Mouse (Mus musculus): Measurements from ENCODE around the gene Alg6.

The Alg6 gene

GRCm38 (mm10) chr4:99714904-99715782 lies at the start of gene Alg6:
TSS of gene Alg6 (plus strand) at chr4:99715664.
- POLR2A ChIA-PET, result interaction anchor here (0.5 to 4.4 kb wide), 78 partner anchors 9 to 987 kb away, joined by 3 to 35 read pairs (median 5); partner anchors contain the start of genes Foxd3 (in 2 of the 4), Efcab7 (in 1 of the 4), Itgb3bp (in 1 of the 4) and Pgm1 (in 1 of the 4)
- CTCF ChIA-PET, result interaction anchor here in 3 of 4 experiments (0.5 to 1.4 kb wide), 5 partner anchors 44 to 64 kb away, joined by 3 to 6 read pairs (median 4); no protein-coding TSS in a partner anchor

GRCm38 (mm10) chr4:99670203-99670851 lies 45.1 kb upstream of the Alg6 start:
- ChIA-PET CTCF (interaction anchor here in 3 of 4 experiments (1.0 to 1.8 kb wide), 5 partner anchors 9 to 45 kb away, joined by 3 to 10 read pairs (median 4); partner anchors contain the start of gene Alg6 (in 1 of the 3)), POLR2A (interaction anchor here (0.5 to 21.8 kb wide), 30 partner anchors 8 to 100 kb away, joined by 3 to 421 read pairs (median 5); partner anchors contain the start of genes Alg6 (in 3 of the 4) and Foxd3 (in 3 of the 4))

DNA sequence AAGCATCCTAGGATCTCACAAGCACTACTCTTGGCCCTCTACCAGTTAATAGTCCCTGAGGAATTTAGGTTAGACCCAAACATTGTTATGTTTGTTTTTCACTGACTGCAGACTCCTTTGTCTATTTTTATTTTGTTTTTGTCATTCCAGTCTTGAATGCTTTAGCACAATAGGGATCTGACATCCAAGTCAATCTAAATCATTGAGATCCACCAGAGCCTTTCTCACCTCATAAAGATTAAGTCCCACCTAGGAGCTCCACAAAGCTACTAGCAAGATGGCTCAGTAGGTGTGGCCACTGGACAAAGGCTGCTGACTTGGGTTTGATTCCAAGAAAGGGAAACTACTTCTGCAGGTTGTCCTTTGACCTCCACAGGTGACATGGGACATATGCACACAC lies 40.3 kb upstream of the Alg6 start:
- CTCF ChIA-PET, result interaction anchor here in 2 of 4 experiments (0.7 to 3.9 kb wide), 7 partner anchors 11 to 116 kb away, joined by 3 to 35 read pairs (median 3); partner anchors contain the start of gene Foxd3 (in 1 of the 2)
- POLR2A ChIA-PET, result interaction anchor here (0.5 to 21.8 kb wide), 41 partner anchors 9 to 1162 kb away, joined by 3 to 421 read pairs (median 4); partner anchors contain the start of genes Alg6 (in 2 of the 4) and Foxd3 (in 2 of the 4)

DNA sequence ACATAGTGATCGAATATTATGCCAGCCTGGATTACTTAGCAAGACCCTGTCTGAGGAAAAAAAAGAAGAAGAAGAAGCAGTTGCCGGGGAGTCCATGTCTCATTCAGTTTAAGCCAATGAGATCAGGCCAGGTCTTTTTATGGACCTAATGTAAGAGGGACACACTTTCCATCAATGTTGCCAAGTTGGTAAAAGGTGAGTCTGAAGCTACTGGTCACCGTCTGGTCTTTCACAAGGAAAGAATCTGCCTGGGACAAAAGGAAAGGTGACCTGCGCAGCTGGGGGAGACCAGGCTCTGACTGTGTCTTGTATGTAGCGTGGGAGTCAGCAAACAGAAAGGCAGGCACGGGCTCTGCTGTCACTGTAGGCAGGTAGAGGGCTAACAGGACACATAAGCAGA lies 31.5 kb upstream of the Alg6 start:
- ChIA-PET CTCF (interaction anchor here in 1 of 4 experiments (0.6 kb wide), 1 partner anchor 83 kb away, joined by 3 read pairs; no protein-coding TSS in a partner anchor), POLR2A (interaction anchor here in 2 of 4 experiments (0.6 to 1.1 kb wide), 2 partner anchors 9 to 271 kb away, joined by 3 read pairs; no protein-coding TSS in a partner anchor)

DNA sequence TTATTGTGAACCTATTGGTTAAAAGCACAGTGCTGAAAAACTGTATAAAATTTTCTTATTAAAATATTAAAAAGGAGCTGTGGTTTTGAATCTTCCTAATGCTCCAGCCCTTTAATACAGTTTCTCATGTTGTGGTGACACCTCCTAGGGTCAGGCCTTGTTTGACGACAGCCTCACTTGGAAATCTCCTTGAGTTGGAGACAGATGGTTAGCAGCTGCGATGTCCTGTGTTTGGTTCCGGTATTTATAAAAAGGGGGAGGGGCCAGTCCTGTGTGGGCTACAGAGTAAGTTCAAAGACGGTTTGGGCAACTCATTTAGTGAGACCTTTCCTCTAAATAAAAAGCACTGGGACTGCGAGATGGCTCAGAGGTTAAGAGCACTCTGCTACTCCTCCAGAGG lies 29.2 kb upstream of the Alg6 start:
- ChIA-PET CTCF (interaction anchor here in 2 of 4 experiments (0.5 to 0.6 kb wide), 3 partner anchors 54 to 342 kb away, joined by 3 read pairs; no protein-coding TSS in a partner anchor), POLR2A (interaction anchor here in 1 of 4 experiments (1.0 kb wide), 1 partner anchor 29 kb away, joined by 3 read pairs; the partner anchor contains the start of gene Alg6)

- POLR2A ChIA-PET, result interaction anchor here in 2 of 4 experiments (0.6 to 4.2 kb wide), 4 partner anchors 9 to 50 kb away, joined by 3 to 20 read pairs (median 4); no protein-coding TSS in a partner anchor
- CTCF ChIA-PET, result no interaction called here
Observed at GRCm38 (mm10) chr4:99712583-99713183, 2.8 kb upstream of the Alg6 start.

GRCm38 (mm10) chr4:99713971-99714370 lies 1.5 kb upstream of the Alg6 start:
- ChIA-PET POLR2A (interaction anchor here (0.6 to 4.4 kb wide), 23 partner anchors 8 to 215 kb away, joined by 3 to 35 read pairs (median 6); partner anchors contain the start of gene Pgm1 (in 1 of the 4)), CTCF (interaction anchor here in 2 of 4 experiments (1.0 to 1.1 kb wide), 2 partner anchors 29 to 168 kb away, joined by 3 to 7 read pairs; no protein-coding TSS in a partner anchor)

DNA sequence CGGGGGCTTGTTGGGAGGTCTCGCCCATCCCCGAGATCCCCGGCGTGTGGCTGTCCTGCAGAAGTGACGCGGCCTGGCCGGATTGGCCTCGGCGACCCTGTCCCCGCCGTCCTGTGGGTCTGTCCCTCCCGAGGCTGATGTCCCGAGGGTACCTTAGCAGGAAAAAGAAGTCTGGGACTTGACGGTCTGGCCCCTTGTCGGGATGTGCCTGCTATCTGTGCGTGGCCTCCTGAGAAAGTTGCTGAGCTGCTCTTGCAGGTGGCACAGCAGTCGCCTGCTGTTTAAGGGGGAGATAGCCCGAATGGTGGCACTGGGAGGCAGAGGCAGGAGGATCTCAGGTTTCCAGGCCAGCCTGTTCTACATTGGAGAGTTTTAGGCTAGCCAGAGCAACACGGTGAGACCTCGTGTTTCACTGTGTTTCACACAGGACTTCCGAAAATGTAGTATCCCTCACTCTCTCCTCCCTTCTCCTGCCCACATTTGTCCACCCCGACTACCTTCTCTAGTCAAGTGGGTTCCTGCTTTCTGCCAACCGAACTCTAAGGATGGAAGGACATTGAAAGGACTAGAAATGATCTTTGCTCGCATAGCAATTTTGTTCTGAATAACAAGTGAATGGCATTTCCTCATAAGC lies 436 bp downstream of the Alg6 start:
- ChIA-PET CTCF (interaction anchor here in 3 of 4 experiments (1.1 to 1.4 kb wide), 3 partner anchors 45 to 53 kb away, joined by 3 to 5 read pairs (median 3); no protein-coding TSS in a partner anchor), POLR2A (interaction anchor here in 3 of 4 experiments (0.6 to 4.4 kb wide), 68 partner anchors 11 to 988 kb away, joined by 3 to 35 read pairs (median 5); partner anchors contain the start of genes Foxd3 (in 2 of the 3), Efcab7 (in 1 of the 3), Itgb3bp (in 1 of the 3) and Pgm1 (in 1 of the 3))

- ChIA-PET POLR2A (interaction anchor here in 3 of 4 experiments (0.6 to 4.4 kb wide), 6 partner anchors 9 to 1059 kb away, joined by 3 to 35 read pairs (median 4); no protein-coding TSS in a partner anchor), CTCF (no interaction called here)
Observed at GRCm38 (mm10) chr4:99717905-99718304, 2.4 kb downstream of the Alg6 start.

- CTCF ChIA-PET, result no interaction called here
- POLR2A ChIA-PET, result interaction anchor here in 1 of 4 experiments (1.2 kb wide), 1 partner anchor 10 kb away, joined by 6 read pairs; the partner anchor contains the start of gene Alg6
Observed at GRCm38 (mm10) chr4:99724331-99724730, 8.9 kb downstream of the Alg6 start.

- ChIA-PET CTCF (no interaction called here), POLR2A (interaction anchor here in 2 of 4 experiments (0.9 to 1.8 kb wide), 4 partner anchors 8 to 12 kb away, joined by 3 to 15 read pairs (median 4); partner anchors contain the start of gene Alg6 (in 2 of the 2))
Observed at GRCm38 (mm10) chr4:99725914-99726451, 10.5 kb downstream of the Alg6 start.

GRCm38 (mm10) chr4:99739836-99740235 lies 24.4 kb downstream of the Alg6 start:
- POLR2A ChIA-PET, result interaction anchor here in 3 of 4 experiments (0.7 to 2.1 kb wide), 11 partner anchors 10 to 76 kb away, joined by 3 to 8 read pairs (median 5); partner anchors contain the start of gene Alg6 (in 1 of the 3)

DNA sequence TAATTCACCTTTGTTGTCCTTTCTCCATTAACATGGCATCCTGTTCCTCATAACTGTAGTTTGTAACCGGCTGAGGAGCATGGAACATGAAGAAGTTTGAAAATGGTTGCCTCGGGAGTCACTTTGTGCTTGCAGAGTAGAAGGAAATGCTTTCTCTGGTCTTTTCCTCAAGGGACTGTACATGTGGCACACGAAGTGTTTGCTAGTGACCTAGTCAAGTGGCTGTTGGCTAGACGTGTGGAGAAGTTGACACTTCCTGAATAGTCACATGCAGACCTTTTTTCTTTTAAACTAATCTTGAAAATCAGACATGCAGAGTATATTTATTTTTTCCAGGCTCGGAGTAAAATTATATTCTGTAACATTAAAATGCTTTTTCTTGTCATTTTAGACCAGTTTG lies 37.0 kb downstream of the Alg6 start:
- CTCF ChIA-PET, result interaction anchor here (0.5 to 1.6 kb wide), 7 partner anchors 9 to 1294 kb away, joined by 3 to 7 read pairs (median 3); no protein-coding TSS in a partner anchor
- POLR2A ChIA-PET, result interaction anchor here (0.5 to 1.5 kb wide), 6 partner anchors 12 to 91 kb away, joined by 3 to 4 read pairs (median 3); no protein-coding TSS in a partner anchor

More at GRCm38 (mm10) chr4:99739836-99740235, 24.4 kb downstream of the Alg6 start:
- CTCF ChIA-PET, result interaction anchor here in 2 of 4 experiments (0.9 to 1.0 kb wide), 2 partner anchors 12 to 41 kb away, joined by 3 to 6 read pairs; no protein-coding TSS in a partner anchor

DNA sequence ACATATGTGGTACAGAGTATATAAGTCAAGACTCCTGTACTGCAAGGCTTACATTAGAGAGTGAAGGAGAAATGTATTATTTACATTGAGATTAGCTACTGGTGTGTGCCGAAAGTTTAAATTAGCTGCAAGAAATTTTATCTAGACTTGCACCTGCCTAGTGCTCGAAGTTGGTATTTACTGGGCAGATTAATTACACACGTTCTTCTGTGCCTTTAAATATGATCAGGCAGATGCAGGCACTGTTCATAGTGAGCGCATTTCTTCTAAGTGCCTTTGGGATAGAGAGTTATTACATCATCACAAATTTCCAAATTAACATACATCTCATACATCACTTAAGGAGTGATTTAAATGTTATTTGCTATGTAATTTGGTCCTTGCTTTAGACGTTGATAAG lies 50.8 kb downstream of the Alg6 start:
- ChIA-PET POLR2A (interaction anchor here in 3 of 4 experiments (0.6 to 1.2 kb wide), 4 partner anchors 15 to 94 kb away, joined by 3 to 4 read pairs (median 3); partner anchors contain the start of gene Alg6 (in 1 of the 3)), CTCF (interaction anchor here in 2 of 4 experiments (0.8 to 1.4 kb wide), 3 partner anchors 15 to 110 kb away, joined by 3 to 6 read pairs (median 3); partner anchors contain the start of gene Foxd3 (in 1 of the 2))

GRCm38 (mm10) chr4:99766753-99767152 lies 51.3 kb downstream of the Alg6 start:
- ChIA-PET CTCF (interaction anchor here in 3 of 4 experiments (0.6 to 1.4 kb wide), 4 partner anchors 15 to 111 kb away, joined by 3 to 6 read pairs (median 3); partner anchors contain the start of gene Foxd3 (in 1 of the 3)), POLR2A (interaction anchor here in 2 of 4 experiments (0.6 to 1.2 kb wide), 4 partner anchors 14 to 107 kb away, joined by 3 read pairs; partner anchors contain the start of gene Alg6 (in 1 of the 2))

- ChIA-PET POLR2A (interaction anchor here in 1 of 4 experiments (1.5 kb wide), 1 partner anchor 13 kb away, joined by 4 read pairs; no protein-coding TSS in a partner anchor), CTCF (no interaction called here)
Observed at GRCm38 (mm10) chr4:99770555-99770954, 55.1 kb downstream of the Alg6 start.

All from embryonic stem cell, embryonic (primary cell).